Mouse (Mus musculus): ENCODE measurements around the gene Gucy1b2. TPM values are rescaled to one million over a fixed set of nuclear protein-coding genes. Genes with fewer than 3 reads are reported as not detected.

Gucy1b2 gene
- total RNA-seq, 4 experiments from 2014 or later: 0.97 to 1.9 (median 1.3) TPM

- no peak for DNase-seq
These were observed 92.3 kb downstream of the Gucy1b2 start for GRCm38 (mm10) chr14:62363774-62364173.

- DNase-seq: no peak
These were observed 94.7 kb downstream of the Gucy1b2 start for GRCm38 (mm10) chr14:62361263-62361980.

DNA sequence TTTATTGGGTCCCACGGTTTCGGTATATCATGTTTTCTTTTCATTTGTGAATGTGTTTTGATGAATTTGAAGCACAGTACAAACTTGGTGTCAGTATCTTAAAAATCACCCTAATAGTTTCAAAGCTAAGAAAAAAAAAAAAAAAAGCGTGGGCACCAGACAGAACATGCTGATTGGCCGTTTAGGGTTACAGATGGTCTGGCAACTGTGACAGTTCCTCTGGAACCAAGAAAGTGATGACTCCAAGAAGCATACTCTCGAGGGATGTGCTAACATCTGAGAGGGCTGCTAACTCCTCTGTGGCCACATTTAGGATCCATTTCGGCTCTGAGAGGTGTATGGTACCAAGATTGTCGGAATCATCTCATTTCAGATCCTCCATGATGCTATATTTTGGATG is 100.9 kb downstream of the Gucy1b2 start:
- DNase-seq: no peak

- no peak for DNase-seq
These were observed 102.3 kb downstream of the Gucy1b2 start for GRCm38 (mm10) chr14:62353793-62354192.

- DNase-seq: no peak
These were observed 102.7 kb downstream of the Gucy1b2 start for GRCm38 (mm10) chr14:62353372-62353771.

GRCm38 (mm10) chr14:62350890-62351289 is 105.2 kb downstream of the Gucy1b2 start:
- no peak for DNase-seq

- DNase-seq: no peak
These were observed 105.9 kb downstream of the Gucy1b2 start for GRCm38 (mm10) chr14:62350186-62350585.

DNA sequence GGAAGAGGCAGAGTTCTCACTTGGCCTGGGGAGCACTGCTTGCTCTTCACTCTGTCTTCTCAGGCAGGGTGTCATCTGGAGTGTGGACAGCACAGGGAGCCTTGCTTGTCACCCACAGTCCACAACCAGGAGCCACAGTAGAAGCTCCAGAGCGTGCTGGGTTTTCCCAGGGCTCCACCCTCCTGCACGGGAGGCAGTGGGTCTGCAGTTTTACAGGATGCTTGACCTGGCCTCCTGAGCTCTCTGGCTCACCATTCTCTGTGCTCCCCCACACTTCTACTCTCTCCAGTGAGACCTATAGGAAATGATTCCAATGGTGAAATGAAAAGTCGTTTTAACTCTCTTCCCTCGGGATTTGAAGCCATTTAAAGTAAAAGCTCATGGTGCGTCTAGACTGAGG is 106.3 kb downstream of the Gucy1b2 start:
- DNase-seq: no peak

DNA sequence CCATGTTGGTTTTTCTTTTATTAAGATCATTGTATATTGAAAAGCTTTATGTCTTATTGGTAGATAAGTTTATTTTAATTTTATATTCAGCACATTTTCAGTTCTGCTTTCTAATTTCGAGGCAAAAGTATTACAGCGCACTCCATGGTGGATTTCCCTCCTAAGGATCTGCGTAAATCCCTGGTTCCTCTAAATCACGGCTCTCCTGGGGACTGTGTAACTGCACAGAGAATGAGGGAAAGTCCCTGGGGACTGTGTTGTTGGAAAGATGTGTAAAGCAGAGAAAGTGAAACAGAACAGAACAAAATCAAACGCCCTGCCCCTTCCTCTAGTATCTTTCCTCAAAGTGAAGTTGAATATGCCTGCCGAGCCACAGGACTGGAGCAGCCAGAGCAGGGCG is 109.0 kb downstream of the Gucy1b2 start:
- DNase-seq: no peak

- no peak for DNase-seq
These were observed 109.5 kb downstream of the Gucy1b2 start for GRCm38 (mm10) chr14:62346570-62346969.

Other genes starting within 250 kb of the Gucy1b2 start
- 10 to 100 TPM; 16.6 to 17.8 (median 17.4) TPM for gene Rnaseh2b, start 163.7 kb downstream of the Gucy1b2 start, total RNA-seq (2022)
- gene Dleu7, start 163.2 kb downstream of the Gucy1b2 start, total RNA-seq (2022): under 1 TPM in 1 of 4 experiments, not detected in 3; 0.37 TPM
- 1 to 10 TPM; 1.3 to 3.3 (median 1.8) TPM for gene Fam124a, start 99.4 kb upstream of the Gucy1b2 start, total RNA-seq (2022)
- gene Gm4131, start 110.6 kb upstream of the Gucy1b2 start, total RNA-seq (2022): not detected
- gene Serpine3, start 207.4 kb upstream of the Gucy1b2 start, total RNA-seq (2022): not detected